22 mouse cellular contexts compared by ENCODE assay signal in the genomic region with DNA sequence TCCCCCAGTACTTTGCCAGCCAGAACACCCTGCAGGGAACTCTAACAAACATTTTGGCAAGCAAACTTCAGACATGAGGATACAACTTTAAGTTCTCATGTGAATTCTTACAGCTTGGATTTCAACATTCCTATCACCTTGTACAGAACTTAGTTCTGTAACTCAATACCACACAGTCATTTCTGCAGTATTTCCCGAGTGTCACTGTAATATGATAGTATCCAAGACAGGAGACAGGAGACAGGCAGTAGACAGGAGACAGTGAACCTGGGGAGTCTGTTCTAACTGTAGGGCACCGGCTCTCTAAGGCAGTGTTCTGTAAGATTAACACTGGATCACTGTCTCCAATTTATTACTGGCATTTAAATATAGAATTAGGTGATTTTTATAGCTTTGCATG. TPM values are rescaled to one million over a fixed set of nuclear protein-coding genes. Genes with fewer than 3 reads are reported as not detected.
DNase-seq lines count a peak whose midpoint lies in the region; ATAC-seq lines count a peak whose summit lies in the region.
"Had no signal": no experiment of that assay in that cellular context is flagged by ENCODE, and none has a peak within 500 bp of the region (broad histone marks: within the 10 kb centered on the region; RNA-seq: fewer than 3 reads in every experiment).

No protein-coding gene starts in this region.

- peak overlapping the region; percentile 31; the same call in 1 of the 2 replicates for H3K27ac ChIP-seq in heart, embryonic 13.5 days (replicated peaks)
- peak overlapping the region; percentile 47; the same call in 1 of the 2 replicates for H3K27ac ChIP-seq in kidney, embryonic 16.5 days (ENCODE audit: low read length)
- no peak overlapping the region for H3K27ac ChIP-seq in embryonic facial prominence, embryonic 14.5 days (replicated peaks; ENCODE audit: low read depth, low read length)
- H3K27ac ChIP-seq: forebrain, embryonic 12.5 days; hindbrain, postnatal 0 days; liver, embryonic 12.5 days; neural tube, embryonic 12.5 days had no signal

- H3K9ac ChIP-seq in heart, embryonic 13.5 days = no peak overlapping the region
- H3K9ac ChIP-seq in kidney, embryonic 16.5 days (replicated peaks; ENCODE audit: low read length) = no peak overlapping the region
- no peak overlapping the region for H3K9ac ChIP-seq in embryonic facial prominence, embryonic 14.5 days (ENCODE audit: low read depth, low read length)
- H3K9ac ChIP-seq: forebrain, embryonic 12.5 days; liver, embryonic 12.5 days; neural tube, embryonic 12.5 days had no signal

- H3K4me1 ChIP-seq in heart, embryonic 13.5 days = peaks cover 20% of the 10 kb centered on the region
- H3K4me1 ChIP-seq in kidney, embryonic 16.5 days (ENCODE audit: insufficient read depth, low read length) = no peaks in the 10 kb centered on the region
- H3K4me1 ChIP-seq in embryonic facial prominence, embryonic 14.5 days (ENCODE audit: control insufficient read depth, insufficient read depth, low read length) = no peaks in the 10 kb centered on the region
- H3K4me1 ChIP-seq: forebrain, embryonic 12.5 days; neural tube, embryonic 12.5 days had no signal

- no peak for DNase-seq in heart, postnatal 14 days
- DNase-seq in kidney, postnatal 25 days = no peak
- DNase-seq in NIH3T3 (ENCODE audit: low read depth) = peak; percentile 13
- DNase-seq in embryonic facial prominence, embryonic 14.5 days (ENCODE audit: low spot score) = peak; percentile 32
- no peak for DNase-seq in embryo, embryonic 10.5 days (ENCODE audit: low spot score)
- DNase-seq: adrenal gland, postnatal 14 days; cerebellum, adult 2 months; cerebellum, postnatal 36 days; kidney, adult 9 months; lung, adult 18-20 months; midbrain, embryonic 14.5 days; right cerebral cortex, postnatal 25 days; spleen, adult 18-20 months had no signal

- H3K27me3 ChIP-seq in heart, embryonic 13.5 days (replicated peaks) = no peaks in the 10 kb centered on the region
- H3K27me3 ChIP-seq in kidney, embryonic 16.5 days (ENCODE audit: insufficient read depth, low read length) = no peaks in the 10 kb centered on the region
- no peaks in the 10 kb centered on the region for H3K27me3 ChIP-seq in embryonic facial prominence, embryonic 14.5 days (replicated peaks; ENCODE audit: control insufficient read depth, insufficient read depth, low read length)
- H3K27me3 ChIP-seq: forebrain, embryonic 12.5 days; liver, embryonic 12.5 days; neural tube, embryonic 12.5 days had no signal

- no peak overlapping the region for H3K4me3 ChIP-seq in heart, embryonic 13.5 days
- no peak overlapping the region for H3K4me3 ChIP-seq in kidney, embryonic 16.5 days (ENCODE audit: low read length)
- H3K4me3 ChIP-seq in embryonic facial prominence, embryonic 14.5 days (ENCODE audit: low read depth, low read length) = no peak overlapping the region
- H3K4me3 ChIP-seq: erythroblast, embryonic 14.5 days; forebrain, embryonic 12.5 days; liver, embryonic 12.5 days; neural tube, embryonic 12.5 days had no signal

- ATAC-seq in heart, embryonic 13.5 days (ENCODE audit: extremely low read depth, insufficient number of reproducible peaks, low FRiP score, low TSS enrichment) = no peak
- peak; percentile 65; the same call in 1 of the 2 replicates for ATAC-seq in kidney, embryonic 16.5 days (ENCODE audit: low FRiP score, low TSS enrichment)
- ATAC-seq in embryonic facial prominence, embryonic 14.5 days (ENCODE audit: low read depth) = peak; percentile 63; the same call in 1 of the 2 replicates
- ATAC-seq: hindbrain, postnatal 0 days; intestine, embryonic 16.5 days; liver, embryonic 12.5 days had no signal

- no peak overlapping the region for H3K4me2 ChIP-seq in heart, embryonic 13.5 days
- no peak overlapping the region for H3K4me2 ChIP-seq in kidney, embryonic 16.5 days (replicated peaks; ENCODE audit: low read depth, low read length)
- no peak overlapping the region for H3K4me2 ChIP-seq in embryonic facial prominence, embryonic 14.5 days (ENCODE audit: low read depth, low read length)
- H3K4me2 ChIP-seq: forebrain, embryonic 12.5 days; liver, embryonic 12.5 days; neural tube, embryonic 12.5 days had no signal

- peaks cover 40% of the 10 kb centered on the region for H3K36me3 ChIP-seq in heart, embryonic 13.5 days
- peaks cover 12% of the 10 kb centered on the region for H3K36me3 ChIP-seq in kidney, embryonic 16.5 days (ENCODE audit: insufficient read depth, low read length)
- peaks cover 44% of the 10 kb centered on the region for H3K36me3 ChIP-seq in embryonic facial prominence, embryonic 14.5 days (ENCODE audit: control insufficient read depth, insufficient read depth, low read length)

- H3K9me3 ChIP-seq in heart, embryonic 13.5 days = no peaks in the 10 kb centered on the region
- no peaks in the 10 kb centered on the region for H3K9me3 ChIP-seq in kidney, embryonic 16.5 days (ENCODE audit: low read length)
- H3K9me3 ChIP-seq in embryonic facial prominence, embryonic 14.5 days (ENCODE audit: control insufficient read depth, low read length) = no peaks in the 10 kb centered on the region
- H3K9me3 ChIP-seq: forebrain, embryonic 12.5 days; liver, embryonic 12.5 days; neural tube, embryonic 12.5 days had no signal

- 36% methylated on average over 2 of the region's 2 CpGs for WGBS in heart, embryonic 13.5 days
- WGBS in kidney, embryonic 16.5 days = 30% methylated on average over 2 of the region's 2 CpGs
- WGBS in embryonic facial prominence, embryonic 14.5 days = 22% methylated on average over 2 of the region's 2 CpGs

- intact Hi-C loops in heart, postnatal 14 days (cut with DNase I) = no loop called here

RNA-seq across cellular contexts. Expression of a gene that starts 12.3 kb away (rescaled TPM):
- polyA plus RNA-seq in heart, embryonic 13.5 days (2015; fragmentation: Nextera tagmentation; extraction: Ambion mirVana) = 192 and 211 TPM in 2 replicates
- 100 to 1,000 TPM; 297 to 301 TPM for total RNA-seq in heart, postnatal 14 days (2021)
- 9.5 and 10.9 TPM in 2 replicates for polyA plus RNA-seq in kidney, embryonic 16.5 days (2015; fragmentation: Nextera tagmentation; extraction: Ambion mirVana)
- polyA plus RNA-seq in embryonic facial prominence, embryonic 14.5 days (2014; fragmentation: Nextera tagmentation; extraction: Ambion mirVana) = 30.8 and 42.0 TPM in 2 replicates
- total RNA-seq: megakaryocyte, adult 5-6 weeks had no signal
- polyA plus RNA-seq: erythroblast, embryonic 14.5 days had no signal

Comparison
In these comparisons a context has a peak if more than half of its experiments do, and no peak if none do; other contexts are left out.
1. DNase-seq: peak in NIH3T3 (single experiment) and embryonic facial prominence, embryonic 14.5 days (single experiment); none in heart, postnatal 14 days (0 of 2), kidney, postnatal 25 days (0 of 2) and embryo, embryonic 10.5 days (single experiment).